Mouse (Mus musculus) thymus, adult 2 months (tissue): ENCODE results near the gene Fgfr2. TPM values are rescaled to one million over a fixed set of nuclear protein-coding genes. Genes with fewer than 3 reads are reported as not detected.

ENCODE experiments used
- DNase-seq: peaks from one replicate; pipeline ENCODE4 v3.0.0; 2021
- H3K27ac ChIP-seq: fragments of 200-500 bp; 2 replicates; pipeline ENCODE4 v1.5.1; 2012; ENCODE audit warnings: low read length, control low read depth; ENCODE audit not compliant: control insufficient read depth, insufficient read depth
- H3K27me3 ChIP-seq: fragments of 200-500 bp; 2 replicates; pipeline ENCODE4 v1.6.1; 2012; ENCODE audit warnings: mild to moderate bottlenecking, low read length, moderate library complexity, mixed read lengths; ENCODE audit not compliant: control insufficient read depth, insufficient read depth
- H3K36me3 ChIP-seq: fragments of 200-500 bp; 2 replicates; pipeline ENCODE4 v1.6.1; 2012; ENCODE audit warnings: mild to moderate bottlenecking, low read length, moderate library complexity; ENCODE audit not compliant: control insufficient read depth, insufficient read depth
- H3K4me1 ChIP-seq: fragments of 200-500 bp; replicated peaks from 2 replicates; pipeline ENCODE4 v1.6.1; 2012; ENCODE audit warnings: low read length; ENCODE audit not compliant: control insufficient read depth, insufficient read depth
- H3K4me3 ChIP-seq: fragments of 200-500 bp; 2 replicates; pipeline ENCODE4 v1.5.1; 2012; ENCODE audit warnings: mild to moderate bottlenecking, low read length, control low read depth, moderate library complexity; ENCODE audit not compliant: control insufficient read depth, insufficient read depth
- CTCF ChIP-seq: fragments of 200-500 bp; IDR thresholded peaks from 2 replicates; pipeline ENCODE4 v1.5.1; 2012; ENCODE audit warnings: mild to moderate bottlenecking, control low read depth, low read length, moderate library complexity, borderline replicate concordance; ENCODE audit not compliant: control insufficient read depth, poor library complexity, insufficient read depth; ENCODE audit errors: extremely low read depth
- POLR2A ChIP-seq: fragments of 200-500 bp; IDR thresholded peaks from 2 replicates; pipeline ENCODE4 v1.6.1; 2012; ENCODE audit warnings: mild to moderate bottlenecking, low read length, control low read depth, moderate library complexity; ENCODE audit not compliant: control insufficient read depth, poor library complexity, insufficient read depth; ENCODE audit errors: extremely low read depth
- WGBS: fragments of 180-500 bp; shearing (Covaris S2); methylation state at CpG from one replicate; pipeline ENCODE4 v1.1.7; 2018; 5-methylcytosine and 5-hydroxymethylcytosine counted together
- polyA plus RNA-seq: library from polyadenylated mRNA; depleted of rRNA; stranded (reverse); fragments of >200 nt; gene quantifications from 2 replicates; pipeline ENCODE4 v1.2.3, GENCODE M21; 2012

Fgfr2 gene
- polyA plus RNA-seq, 1 experiment = 12.1 TPM

DNA sequence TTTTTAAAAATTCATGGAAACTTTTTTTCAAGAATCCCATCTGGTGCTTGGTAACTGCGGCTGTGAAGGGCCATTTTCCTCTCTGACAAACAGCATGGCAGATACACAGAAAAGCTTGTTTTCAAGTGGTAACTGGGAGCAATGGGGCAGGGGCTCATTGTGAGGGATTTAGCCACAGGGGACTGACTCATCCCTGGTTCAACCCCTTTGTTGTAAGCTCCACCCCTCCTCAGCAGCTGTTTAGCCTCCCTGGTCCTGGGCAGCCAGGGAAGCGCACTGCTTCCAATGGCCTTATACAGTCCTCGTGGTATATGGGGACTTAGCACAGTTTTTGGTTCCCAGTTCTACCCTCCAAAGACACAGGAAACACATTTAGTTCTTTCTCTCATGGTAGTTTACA, 1426.3 kb downstream of the Fgfr2 start:
- no peak for DNase-seq
- TF ChIP-seq POLR2A = no peak
- TF ChIP-seq CTCF = no peak
- Histone ChIP-seq H3K27ac (no peak overlapping the region), H3K4me3 (no peak overlapping the region), H3K4me1 (no peaks in the 10 kb centered on the region), H3K27me3 (no peaks in the 10 kb centered on the region), H3K36me3 (no peaks in the 10 kb centered on the region)
- 62% methylated on average over 3 of the region's 3 CpGs for WGBS

- Histone ChIP-seq H3K27ac (no peak overlapping the region), H3K4me3 (no peak overlapping the region), H3K36me3 (no peaks in the 10 kb centered on the region), H3K4me1 (no peaks in the 10 kb centered on the region), H3K27me3 (no peaks in the 10 kb centered on the region)
- DNase-seq = no peak
- TF ChIP-seq CTCF (no peak), POLR2A (no peak)
- WGBS = 96% methylated on average over 1 of the region's 1 CpGs
Observed at GRCm38 (mm10) chr7:131687324-131687723, 1435.8 kb downstream of the Fgfr2 start.

DNA sequence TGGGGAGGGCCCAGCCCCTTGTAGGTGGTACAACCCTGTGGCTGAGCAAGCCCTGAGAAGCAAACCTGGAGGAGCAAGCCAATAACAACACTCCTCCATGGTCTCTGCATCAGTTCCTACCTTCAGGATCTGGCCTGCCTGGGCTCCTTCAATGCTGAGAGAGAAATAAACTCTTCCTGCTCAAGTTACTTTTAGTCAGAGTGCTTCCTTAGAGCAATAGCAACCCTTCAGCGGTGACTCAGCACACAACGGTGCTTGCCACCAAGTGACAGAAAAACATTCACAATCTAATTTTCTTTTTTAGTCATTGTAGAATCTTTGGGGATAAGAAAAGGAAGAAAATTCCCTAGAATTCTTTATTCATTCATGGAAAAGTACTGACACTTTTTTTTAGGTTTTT, 1446.0 kb downstream of the Fgfr2 start:
- WGBS = 71% methylated on average over 2 of the region's 2 CpGs
- H3K4me3 ChIP-seq = no peak overlapping the region
- H3K27me3 ChIP-seq = no peaks in the 10 kb centered on the region
- no peaks in the 10 kb centered on the region for H3K36me3 ChIP-seq
- TF ChIP-seq CTCF (no peak), POLR2A (no peak)
- no peak overlapping the region for H3K27ac ChIP-seq
- DNase-seq = no peak
- no peaks in the 10 kb centered on the region for H3K4me1 ChIP-seq

GRCm38 (mm10) chr7:131670586-131670985, 1452.6 kb downstream of the Fgfr2 start:
- Histone ChIP-seq H3K27me3 (no peaks in the 10 kb centered on the region), H3K27ac (no peak overlapping the region), H3K36me3 (no peaks in the 10 kb centered on the region), H3K4me1 (no peaks in the 10 kb centered on the region), H3K4me3 (no peak overlapping the region)
- TF ChIP-seq POLR2A = no peak
- no peak for TF ChIP-seq CTCF
- no peak for DNase-seq
- WGBS = 77% methylated on average over 6 of the region's 6 CpGs

GRCm38 (mm10) chr7:131669326-131669725, 1453.8 kb downstream of the Fgfr2 start:
- WGBS = 94% methylated on average over 4 of the region's 4 CpGs

DNA sequence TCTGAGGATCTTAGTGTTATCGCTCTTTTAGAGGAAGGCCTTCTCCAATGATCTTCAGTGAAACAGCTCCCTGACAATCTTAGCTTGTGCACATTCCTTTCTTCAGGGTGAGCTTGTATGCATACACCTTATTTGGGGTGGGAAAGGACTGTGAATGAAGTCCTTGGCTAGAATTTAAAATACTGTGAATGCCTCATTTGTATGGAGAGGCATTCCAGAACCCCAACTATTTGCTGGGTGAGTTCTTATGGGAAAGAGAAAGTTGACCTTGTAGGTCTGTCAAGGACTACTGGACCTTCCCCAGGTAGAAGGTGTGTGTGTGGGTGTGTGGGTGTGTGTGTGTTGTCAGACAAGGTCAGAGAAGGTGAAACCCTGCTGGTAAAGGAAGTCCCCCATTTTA, 1462.4 kb downstream of the Fgfr2 start:
- WGBS = 97% methylated on average over 1 of the region's 1 CpGs
- H3K36me3 ChIP-seq = no peaks in the 10 kb centered on the region
- H3K4me3 ChIP-seq = no peak overlapping the region
- H3K27me3 ChIP-seq = no peaks in the 10 kb centered on the region
- TF ChIP-seq POLR2A (no peak), CTCF (no peak)
- H3K4me1 ChIP-seq = no peaks in the 10 kb centered on the region
- DNase-seq = no peak
- H3K27ac ChIP-seq = no peak overlapping the region

More at GRCm38 (mm10) chr7:131669326-131669725, 1453.8 kb downstream of the Fgfr2 start:
- DNase-seq = no peak
- H3K27ac ChIP-seq = no peak overlapping the region
- no peaks in the 10 kb centered on the region for H3K27me3 ChIP-seq
- no peaks in the 10 kb centered on the region for H3K36me3 ChIP-seq
- TF ChIP-seq POLR2A = no peak
- TF ChIP-seq CTCF = no peak
- no peak overlapping the region for H3K4me3 ChIP-seq
- H3K4me1 ChIP-seq = no peaks in the 10 kb centered on the region

DNA sequence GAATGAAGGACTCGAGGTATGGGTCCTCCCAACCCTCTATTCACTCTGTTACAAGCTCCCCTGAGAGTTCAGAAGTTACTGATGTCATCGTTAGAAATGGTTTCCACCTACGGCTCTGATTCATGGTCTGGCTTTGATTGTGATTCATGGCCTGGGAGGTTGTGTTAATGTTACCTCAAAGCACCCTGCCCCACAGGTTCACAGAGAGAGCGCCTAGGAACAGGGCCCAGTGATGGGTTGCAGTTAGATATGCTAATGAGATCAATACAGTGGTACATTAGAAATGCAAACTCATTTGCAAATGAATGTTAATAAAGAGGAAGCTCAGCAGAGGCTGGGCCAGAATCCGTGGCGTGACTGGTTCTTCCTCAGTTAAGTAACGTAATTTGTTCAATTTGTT, 1467.1 kb downstream of the Fgfr2 start:
- H3K4me1 ChIP-seq = no peaks in the 10 kb centered on the region
- 66% methylated on average over 7 of the region's 7 CpGs for WGBS
- no peaks in the 10 kb centered on the region for H3K36me3 ChIP-seq
- H3K27ac ChIP-seq = no peak overlapping the region
- no peaks in the 10 kb centered on the region for H3K27me3 ChIP-seq
- TF ChIP-seq POLR2A (no peak), CTCF (no peak)
- H3K4me3 ChIP-seq = no peak overlapping the region
- no peak for DNase-seq
